Mouse (Mus musculus) kidney, postnatal 0 days (tissue): Measurements from ENCODE around the gene Olfr444. TPM values are rescaled to one million over a fixed set of nuclear protein-coding genes. Genes with fewer than 3 reads are reported as not detected.

Experiments used
- ATAC-seq: fragments of 200-750 bp; cut with Nextera tagmentation; replicated peaks from 2 replicates; pipeline ENCODE4 v1.8.0; 2017; ENCODE audit warnings: low read depth, moderate number of reproducible peaks, moderate TSS enrichment, moderate library complexity; ENCODE audit not compliant: low FRiP score
- DNase-seq: peaks from one replicate; pipeline ENCODE4 v3.0.0-alpha.2; 2016; ENCODE audit warnings: low spot score
- H3K27ac ChIP-seq: fragments of 300-500 bp; sonication (generic); 2 replicates; pipeline ENCODE4 v1.5.1; 2014; ENCODE audit warnings: mild to moderate bottlenecking
- H3K27me3 ChIP-seq: fragments of 300-500 bp; sonication (generic); 2 replicates; pipeline ENCODE4 v1.6.1; 2014; ENCODE audit warnings: low read length, mixed read lengths; ENCODE audit not compliant: insufficient read depth
- H3K36me3 ChIP-seq: fragments of 300-500 bp; sonication (generic); 2 replicates; pipeline ENCODE4 v1.6.1; 2014; ENCODE audit warnings: low read length, mixed read lengths; ENCODE audit not compliant: insufficient read depth
- H3K4me1 ChIP-seq: fragments of 300-500 bp; sonication (generic); replicated peaks from 2 replicates; pipeline ENCODE4 v1.6.1; 2014; ENCODE audit warnings: antibody characterized with exemption, low read length, mixed read lengths; ENCODE audit not compliant: insufficient read depth
- H3K4me2 ChIP-seq: fragments of 300-500 bp; sonication (generic); 2 replicates; pipeline ENCODE4 v1.6.1; 2014; ENCODE audit warnings: mild to moderate bottlenecking, low read length, moderate library complexity, mixed read lengths
- H3K4me3 ChIP-seq: fragments of 300-500 bp; sonication (generic); replicated peaks from 2 replicates; pipeline ENCODE4 v1.5.1; 2014; ENCODE audit warnings: low read depth, low read length
- H3K9ac ChIP-seq: fragments of 300-500 bp; sonication (generic); 2 replicates; pipeline ENCODE4 v1.6.1; 2014; ENCODE audit warnings: low read depth, low read length
- H3K9me3 ChIP-seq: fragments of 300-500 bp; sonication (generic); replicated peaks from 2 replicates; pipeline ENCODE4 v1.6.1; 2016; ENCODE audit warnings: low read length, inconsistent platforms, mixed read lengths
- CTCF ChIP-seq: IDR thresholded peaks from 2 replicates; pipeline ENCODE4 v1.5.1; 2016; ENCODE audit warnings: antibody characterized with exemption, low read depth, mild to moderate bottlenecking, moderate library complexity
- WGBS: fragments of 180-500 bp; shearing (Covaris S2); extraction: QIAGEN DNeasy Blood & Tissue Kit; methylation state at CpG from one replicate; pipeline ENCODE4 v1.1.7; 2014; 5-methylcytosine and 5-hydroxymethylcytosine counted together
- polyA plus RNA-seq: library from polyadenylated mRNA; unstranded; fragments of >200 nt; fragmentation: Nextera tagmentation; extraction: Ambion mirVana; gene quantifications from 2 replicates; pipeline ENCODE4 v1.2.1, GENCODE M21; 2015

Gene Olfr444
- not detected in 2 replicates for polyA plus RNA-seq

DNA sequence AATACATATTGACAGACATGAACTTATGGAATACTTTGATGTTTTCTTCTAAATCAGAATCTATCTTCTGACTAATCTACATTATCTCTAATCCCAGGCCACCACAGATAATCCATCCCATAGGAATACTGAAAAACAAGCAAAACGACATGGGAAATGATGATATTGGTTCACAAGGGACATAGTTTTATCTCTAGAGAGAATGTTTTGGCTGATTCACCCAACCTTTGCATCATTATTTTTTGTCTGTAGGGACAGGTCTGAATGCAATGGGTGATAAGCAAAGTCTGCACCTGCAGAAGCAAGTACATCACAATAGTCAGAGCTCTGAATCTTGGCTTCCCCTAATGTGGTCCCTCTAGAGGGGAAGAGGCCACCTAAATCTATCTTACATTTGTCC is at the start of gene Olfr444:
Gene Olfr444 (plus strand): TSS at position 301 of the 400 bp plus-strand sequence.
- Histone ChIP-seq H3K9ac (no peak within 1 kb of the TSS), H3K27ac (no peak within 1 kb of the TSS), H3K9me3 (no peaks in the 10 kb centered on the region), H3K36me3 (no peaks in the 10 kb centered on the region), H3K4me2 (no peak within 1 kb of the TSS), H3K4me3 (no peak within 1 kb of the TSS), H3K4me1 (no peaks in the 10 kb centered on the region), H3K27me3 (no peaks in the 10 kb centered on the region)
- WGBS, result 71% methylated on average over 1 of the region's 1 CpGs
- no peak for TF ChIP-seq CTCF
- DNase-seq (no peak), ATAC-seq (no peak)

DNA sequence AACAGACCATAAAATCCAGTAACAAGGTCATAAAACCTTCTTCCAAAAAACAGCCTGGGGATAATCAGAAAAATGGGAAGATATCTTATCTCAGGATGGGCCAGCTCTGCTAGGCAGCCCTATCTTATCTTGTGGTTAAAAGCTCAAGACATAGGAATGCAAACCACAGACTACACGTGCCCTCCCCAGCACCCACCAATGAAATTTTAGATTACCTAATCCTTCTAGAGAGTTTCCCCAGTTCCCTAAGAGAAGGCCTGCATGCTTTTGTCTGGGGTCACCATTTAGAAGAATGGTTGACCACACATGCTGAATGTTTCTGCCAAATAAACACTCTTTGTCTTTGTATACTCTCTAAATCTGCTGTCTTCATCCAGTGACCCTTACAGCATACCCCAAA is 48.5 kb upstream of the Olfr444 start:
- ATAC-seq (no peak), DNase-seq (no peak)
- no peaks in the 10 kb centered on the region for H3K9me3 ChIP-seq
- 42% methylated on average over 1 of the region's 1 CpGs for WGBS
- H3K9ac ChIP-seq, result no peak overlapping the region
- no peak overlapping the region for H3K4me2 ChIP-seq
- no peaks in the 10 kb centered on the region for H3K4me1 ChIP-seq
- no peaks in the 10 kb centered on the region for H3K27me3 ChIP-seq
- H3K36me3 ChIP-seq, result no peaks in the 10 kb centered on the region
- no peak for TF ChIP-seq CTCF
- no peak overlapping the region for H3K27ac ChIP-seq
- H3K4me3 ChIP-seq, result no peak overlapping the region

DNA sequence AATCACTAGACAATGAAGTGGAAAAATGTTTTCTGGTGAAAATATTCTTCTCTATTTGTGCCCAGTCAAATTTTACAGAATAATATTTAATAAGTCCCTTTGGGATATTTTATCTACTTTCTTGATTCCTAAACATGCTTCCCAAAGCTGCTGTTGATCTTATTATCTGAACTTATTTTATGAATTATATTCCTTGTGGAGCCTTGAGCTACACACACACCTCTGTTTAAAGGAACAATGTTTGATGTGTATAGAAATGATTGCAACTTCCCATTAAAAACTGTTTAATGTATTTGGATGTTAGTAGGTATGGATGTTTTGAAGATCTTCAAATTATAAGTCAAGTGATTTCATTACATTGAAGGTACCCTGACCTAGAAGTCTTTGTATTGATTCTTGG is 40.3 kb upstream of the Olfr444 start, which contains the start of gene Olfr447:
Gene Olfr447 (plus strand): TSS at position 301 of the 400 bp plus-strand sequence.
- Histone ChIP-seq H3K36me3 (no peaks in the 10 kb centered on the region), H3K4me3 (no peak within 1 kb of the TSS), H3K4me2 (no peak within 1 kb of the TSS), H3K4me1 (no peaks in the 10 kb centered on the region), H3K9me3 (no peaks in the 10 kb centered on the region), H3K27me3 (no peaks in the 10 kb centered on the region), H3K9ac (no peak within 1 kb of the TSS), H3K27ac (no peak within 1 kb of the TSS)
- DNase-seq, result no peak
- ATAC-seq, result no peak
- TF ChIP-seq CTCF, result no peak

DNA sequence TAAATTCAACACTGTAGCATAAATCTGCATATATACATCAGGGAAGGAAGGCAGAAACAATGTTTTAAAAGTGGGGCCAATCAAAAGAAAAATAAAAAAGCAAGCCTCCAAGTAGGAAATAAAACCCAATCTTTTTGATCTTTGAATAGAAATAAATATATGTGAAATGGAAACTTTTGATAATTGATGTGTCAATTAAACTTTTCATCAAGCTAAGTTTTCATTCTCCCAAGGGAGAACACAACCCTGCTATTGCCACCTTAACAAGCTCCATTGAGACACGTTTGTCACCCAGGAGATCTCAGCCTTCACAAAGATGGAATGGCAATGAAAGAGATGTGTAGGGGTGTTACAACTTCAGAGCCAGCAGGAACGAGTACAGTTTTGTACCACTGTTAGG is 27.8 kb upstream of the Olfr444 start, which contains the start of gene Olfr446:
Gene Olfr446 (plus strand): TSS at position 301 of the 400 bp plus-strand sequence.
- no peak for TF ChIP-seq CTCF
- no peak for DNase-seq
- no peaks in the 10 kb centered on the region for H3K4me1 ChIP-seq
- no peak within 1 kb of the TSS for H3K27ac ChIP-seq
- ATAC-seq, result no peak
- H3K4me2 ChIP-seq, result no peak within 1 kb of the TSS
- whole genome bisulfite sequencing, result 56% methylated on average over 2 of the region's 2 CpGs
- no peak within 1 kb of the TSS for H3K9ac ChIP-seq
- H3K4me3 ChIP-seq, result no peak within 1 kb of the TSS
- no peaks in the 10 kb centered on the region for H3K9me3 ChIP-seq
- no peaks in the 10 kb centered on the region for H3K36me3 ChIP-seq
- no peaks in the 10 kb centered on the region for H3K27me3 ChIP-seq

DNA sequence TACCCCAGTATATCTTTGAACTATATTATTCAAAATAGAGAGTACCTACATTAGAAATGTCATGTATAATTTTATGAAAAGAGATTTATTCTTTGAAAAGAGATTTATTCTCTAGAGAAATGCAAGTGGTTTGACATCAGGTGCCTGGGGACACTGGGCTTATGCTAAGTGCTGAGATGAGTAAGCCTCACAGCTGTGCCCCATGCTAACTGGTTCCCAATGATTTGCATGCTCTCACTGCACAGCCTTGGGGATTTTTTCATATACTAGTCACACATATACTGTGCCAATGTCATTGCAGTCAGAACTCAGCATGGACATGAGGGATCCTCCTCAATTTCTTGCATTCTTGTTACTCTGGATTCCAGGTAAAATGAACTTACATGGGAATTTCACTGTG is 31.5 kb downstream of the Olfr444 start:
- TF ChIP-seq CTCF, result no peak
- H3K4me1 ChIP-seq, result no peaks in the 10 kb centered on the region
- no peaks in the 10 kb centered on the region for H3K9me3 ChIP-seq
- ATAC-seq (no peak), DNase-seq (no peak)
- H3K36me3 ChIP-seq, result no peaks in the 10 kb centered on the region
- H3K27me3 ChIP-seq, result no peaks in the 10 kb centered on the region
- no peak overlapping the region for H3K9ac ChIP-seq
- H3K27ac ChIP-seq, result no peak overlapping the region
- no peak overlapping the region for H3K4me2 ChIP-seq
- no peak overlapping the region for H3K4me3 ChIP-seq

Other genes with a start within 250 kb of the Olfr444 start
- gene Tcaf1, start 239.0 kb upstream of the Olfr444 start, polyA plus RNA-seq, result 59.6 and 63.4 TPM in 2 replicates
- gene Olfr453, start 209.7 kb upstream of the Olfr444 start, polyA plus RNA-seq, result not detected in 2 replicates
- not detected in 2 replicates for gene Olfr38, start 192.7 kb upstream of the Olfr444 start, polyA plus RNA-seq
- gene Olfr452, start 164.0 kb upstream of the Olfr444 start, polyA plus RNA-seq, result not detected in 2 replicates
- gene Olfr450, start 137.1 kb upstream of the Olfr444 start, polyA plus RNA-seq, result not detected in 2 replicates
- not detected in 2 replicates for gene Olfr449, start 114.7 kb upstream of the Olfr444 start, polyA plus RNA-seq
- not detected in 2 replicates for gene Olfr448, start 58.6 kb upstream of the Olfr444 start, polyA plus RNA-seq
- not detected in 2 replicates for gene Olfr447, start 40.2 kb upstream of the Olfr444 start, polyA plus RNA-seq
- gene Olfr446, start 27.7 kb upstream of the Olfr444 start, polyA plus RNA-seq, result not detected in 2 replicates
- not detected in 2 replicates for gene Olfr441, start 157.3 kb downstream of the Olfr444 start, polyA plus RNA-seq
- not detected in 2 replicates for gene Olfr237-ps1, start 197.5 kb downstream of the Olfr444 start, polyA plus RNA-seq
- gene Olfr437, start 214.2 kb downstream of the Olfr444 start, polyA plus RNA-seq, result not detected in 2 replicates
- gene Olfr13, start 223.1 kb downstream of the Olfr444 start, polyA plus RNA-seq, result not detected in 2 replicates
- not detected in 2 replicates for gene Olfr435, start 248.1 kb downstream of the Olfr444 start, polyA plus RNA-seq